Mouse (Mus musculus): ENCODE measurements around the gene Gm21812. TPM values are rescaled to one million over a fixed set of nuclear protein-coding genes. Genes with fewer than 3 reads are reported as not detected.
"Not testable (repeated sequence)": the region's sequence is repeated elsewhere in the genome, so short reads cannot be mapped to it uniquely, and the experiment has no call there.

Gm21812 gene
- polyA plus RNA-seq (2016; fragmentation: Nextera tagmentation; extraction: Ambion mirVana): not detected in 2 replicates

DNA sequence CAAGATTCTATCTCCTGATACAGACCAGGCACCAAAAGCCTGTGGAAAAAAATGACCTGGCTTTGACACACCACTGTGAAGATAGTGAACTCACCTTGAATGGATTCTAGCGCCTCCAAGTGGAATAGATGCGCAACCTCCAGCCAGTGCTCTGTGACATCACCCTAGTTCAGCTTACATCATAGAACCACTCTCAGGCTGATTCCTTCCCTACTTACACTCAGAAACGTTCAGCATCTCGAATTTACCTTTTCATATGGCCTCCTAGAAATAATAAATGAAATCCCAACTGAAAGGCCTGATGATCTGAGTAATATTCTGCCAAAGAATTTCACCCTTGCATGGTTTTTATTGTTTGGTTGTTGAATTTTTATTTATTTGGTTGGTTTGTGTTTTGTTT lies at the start of gene Gm21812:
Gene Gm21812 (minus strand): TSS at position 101 of the 400 bp plus-strand sequence.
- not testable (repeated sequence) for H3K27ac ChIP-seq (replicated peaks); H3K36me3 ChIP-seq (replicated peaks); DNase-seq (ENCODE audit: low spot score); H3K4me1 ChIP-seq; H3K4me3 ChIP-seq; H3K27me3 ChIP-seq (replicated peaks; ENCODE audit: low read depth, poor library complexity, severe bottlenecking); H3K9me3 ChIP-seq
- no CpG with 5 or more reads among the region's 4 CpGs for WGBS

Other genes with a start within 250 kb of the Gm21812 start
- gene Gm21292, start 213.3 kb downstream of the Gm21812 start, polyA plus RNA-seq (2016; fragmentation: Nextera tagmentation; extraction: Ambion mirVana): not detected in 2 replicates
- not detected in 2 replicates for gene Gm21721, start 145.0 kb downstream of the Gm21812 start, polyA plus RNA-seq (2016; fragmentation: Nextera tagmentation; extraction: Ambion mirVana)
- not detected in 2 replicates for gene Gm21874, start 69.0 kb upstream of the Gm21812 start, polyA plus RNA-seq (2016; fragmentation: Nextera tagmentation; extraction: Ambion mirVana)

All from embryonic facial prominence, embryonic 10.5 days (tissue).